Mouse (Mus musculus): ENCODE data around the gene Gm49320.

GRCm38 (mm10) chr8:4297822-4298221, 59.2 kb downstream of the Gm49320 start:
- TF ChIP-seq CTCF (IDR thresholded peaks at IDR 0.05; ENCODE audit: low read depth) (no peak), EP300 (IDR thresholded peaks at IDR 0.05; ENCODE audit: low read depth) (no peak)

All from liver, postnatal 0 days (tissue).